17 mouse cellular contexts compared by ENCODE assay signal in genomic region chr11:90873122-90873521, GRCm38 (mm10).
A peak's percentile ranks its signal among the peaks of the same experiment; 100 is the strongest.
DNase-seq lines count a peak whose midpoint lies in the region; ATAC-seq lines count a peak whose summit lies in the region.
"Had no signal": no experiment of that assay in that cellular context is flagged by ENCODE, and none has a peak within 500 bp of the region (broad histone marks: within the 10 kb centered on the region; RNA-seq: fewer than 3 reads in every experiment).

No protein-coding gene starts in this region.

- DNase-seq in 416B (ENCODE audit: low read depth): peak; percentile 68
- DNase-seq in spleen, postnatal 10 days (ENCODE audit: low spot score in 2 of 2): no peak
- no peak for DNase-seq in urinary bladder, postnatal 10 days (ENCODE audit: low spot score)
- DNase-seq: adrenal gland, adult 2 months; adrenal gland, postnatal 10 days; adrenal gland, postnatal 25 days; cerebellum, adult 11 months; cerebellum, adult 18-20 months; cerebellum, adult 8-10 months; cerebellum, adult 9-11 months; cerebellum, postnatal 14 days; cerebellum, postnatal 36 days; forebrain, postnatal 0 days had no signal

- ATAC-seq in common myeloid progenitor, adult 5-6 weeks (replicated peaks; ENCODE audit: low read depth, poor library complexity, severe bottlenecking): peak; percentile 62
- peak; percentile 31; the same call in 1 of the 2 replicates for ATAC-seq in megakaryocyte progenitor cell, adult 5-6 weeks (replicated peaks; ENCODE audit: poor library complexity)
- ATAC-seq: forebrain, embryonic 13.5 days; forebrain, embryonic 15.5 days; forebrain, postnatal 0 days had no signal
